Mouse (Mus musculus): ENCODE results near the gene Alox5ap. TPM values are rescaled to one million over a fixed set of nuclear protein-coding genes. Genes with fewer than 3 reads are reported as not detected.

Alox5ap gene
- polyA plus RNA-seq, 1 experiment, result 1,124 TPM

DNA sequence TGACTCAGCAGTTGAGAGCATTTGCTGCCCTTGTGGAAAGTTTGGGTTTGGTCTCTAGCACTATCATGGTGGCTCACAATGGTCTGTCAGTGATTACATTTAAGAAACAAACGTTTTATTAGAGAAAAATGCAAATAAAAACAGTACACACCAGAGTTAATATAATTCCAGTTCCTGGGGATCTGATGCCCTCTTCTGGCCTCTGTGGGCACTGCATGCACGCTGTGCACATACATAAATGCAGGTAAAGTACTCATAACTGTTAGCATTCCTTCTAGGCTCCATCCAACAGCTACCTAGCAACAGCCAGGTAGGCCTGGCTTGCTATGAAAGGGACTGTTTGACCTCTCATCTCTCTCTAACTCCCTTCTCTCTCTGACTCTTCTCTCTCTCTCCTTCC is 32.9 kb downstream of the Alox5ap start:
- no peak overlapping the region for H3K27ac ChIP-seq (ENCODE audit: insufficient read depth, low read depth, low read length)
- H3K4me3 ChIP-seq (ENCODE audit: insufficient read depth, low read length), result no peak overlapping the region
- TF ChIP-seq POLR2A (IDR thresholded peaks at IDR 0.05; ENCODE audit: borderline replicate concordance, low read depth, low read length), result no peak
- TF ChIP-seq CTCF (IDR thresholded peaks at IDR 0.05; ENCODE audit: low read depth, low read length), result 0 out of 2 replicates have a peak, but pooled peaks have one; percentile 14
- H3K4me1 ChIP-seq (ENCODE audit: control insufficient read depth, insufficient read depth, low read length), result no peaks in the 10 kb centered on the region

DNA sequence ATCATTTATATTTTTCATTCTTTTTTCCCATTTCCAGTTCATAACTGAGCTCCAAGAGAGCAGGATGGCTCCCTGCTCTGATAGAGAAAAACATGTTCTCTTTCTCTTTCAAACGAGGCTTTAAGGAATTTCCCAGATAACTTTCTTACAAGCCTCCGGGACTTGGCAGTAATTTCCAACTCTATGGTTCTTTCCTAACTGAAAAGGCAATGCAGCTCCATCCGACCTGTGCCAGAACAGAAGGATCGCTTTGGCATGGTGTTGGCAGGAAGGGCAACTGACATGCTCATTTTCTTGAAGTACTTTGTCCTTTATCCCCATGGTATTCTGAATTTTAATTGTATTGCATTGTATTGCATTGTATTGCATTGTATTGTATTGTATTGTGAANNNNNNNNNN is 33.7 kb downstream of the Alox5ap start:
- no peak for TF ChIP-seq POLR2A (IDR thresholded peaks at IDR 0.05; ENCODE audit: borderline replicate concordance, low read depth, low read length)
- no peak for TF ChIP-seq CTCF (IDR thresholded peaks at IDR 0.05; ENCODE audit: low read depth, low read length)

DNA sequence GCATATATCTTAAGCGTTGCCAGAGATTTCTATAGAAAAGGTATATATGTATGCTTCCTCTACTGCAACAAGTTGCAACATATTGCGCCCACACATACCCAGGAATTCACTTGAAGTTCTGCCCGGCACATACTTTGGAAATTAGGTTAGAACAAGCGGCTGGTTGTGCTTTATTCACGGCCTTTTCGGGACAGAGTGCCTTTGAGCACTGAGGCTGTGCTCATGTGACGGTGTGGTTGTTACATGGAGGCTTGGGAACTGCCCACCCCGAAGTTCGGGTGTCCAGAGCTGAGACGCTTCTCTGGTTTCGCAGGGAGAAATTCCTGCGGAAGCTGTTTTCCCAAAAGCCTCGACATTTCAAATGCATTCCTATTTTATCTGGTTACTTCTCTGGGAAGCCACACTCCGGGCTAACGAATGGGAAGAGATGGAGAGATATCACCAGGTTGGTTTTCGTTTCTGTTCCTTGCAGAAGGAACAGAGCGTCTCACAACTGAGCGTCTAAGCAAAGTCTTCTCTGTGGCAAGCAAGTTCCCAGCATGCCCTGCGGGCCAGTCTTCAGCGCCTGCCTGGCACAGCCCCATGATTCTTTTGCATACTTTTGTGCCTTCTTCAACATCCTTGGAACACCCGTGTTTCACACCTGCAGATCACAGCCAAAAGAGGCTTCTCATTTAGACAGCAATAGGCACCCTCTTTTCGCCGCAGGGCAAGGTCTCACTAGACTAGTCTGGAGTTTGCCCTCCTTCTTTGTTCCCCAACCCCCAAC is 48.5 kb downstream of the Alox5ap start:
- Histone ChIP-seq H3K4me1 (ENCODE audit: control insufficient read depth, insufficient read depth, low read length) (no peaks in the 10 kb centered on the region), H3K4me3 (ENCODE audit: insufficient read depth, low read length) (no peak overlapping the region), H3K27ac (ENCODE audit: insufficient read depth, low read depth, low read length) (no peak overlapping the region)
- no peak for TF ChIP-seq POLR2A (IDR thresholded peaks at IDR 0.05; ENCODE audit: borderline replicate concordance, low read depth, low read length)
- no peak for TF ChIP-seq CTCF (IDR thresholded peaks at IDR 0.05; ENCODE audit: low read depth, low read length)

More for the DNA sequence above, 33.7 kb downstream of the Alox5ap start:
- H3K4me1 ChIP-seq (ENCODE audit: control insufficient read depth, insufficient read depth, low read length), result no peaks in the 10 kb centered on the region
- H3K4me3 ChIP-seq (ENCODE audit: insufficient read depth, low read length), result no peak overlapping the region
- H3K27ac ChIP-seq (ENCODE audit: insufficient read depth, low read depth, low read length), result no peak overlapping the region

DNA sequence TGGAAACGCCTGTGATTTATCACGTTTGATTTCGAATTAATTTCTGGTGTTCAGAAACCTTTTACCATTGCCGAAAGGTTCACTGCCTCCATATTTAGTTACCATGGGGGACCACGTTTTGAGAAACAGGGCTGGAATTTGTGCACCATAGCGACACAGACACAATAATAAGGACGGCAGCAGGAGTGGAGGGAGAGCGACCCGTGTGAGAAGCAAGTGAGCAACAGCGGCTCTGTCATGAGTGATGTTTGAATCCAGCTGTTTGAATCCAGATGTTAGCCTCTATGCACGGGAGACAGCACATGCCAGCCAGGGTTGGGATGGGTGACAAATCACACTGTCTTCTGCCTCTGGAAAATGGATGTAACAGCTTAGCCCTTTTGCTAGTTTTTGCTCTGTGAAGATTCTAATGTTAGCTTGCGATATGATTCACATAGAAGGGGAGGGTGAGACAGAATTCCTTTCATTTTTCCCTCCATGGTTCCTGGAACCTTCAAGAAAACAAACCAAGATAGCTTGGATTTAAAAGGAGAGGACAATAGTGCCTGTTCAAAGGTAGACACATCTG is 50.0 kb downstream of the Alox5ap start:
- no peak overlapping the region for H3K4me3 ChIP-seq (ENCODE audit: insufficient read depth, low read length)
- no peaks in the 10 kb centered on the region for H3K4me1 ChIP-seq (ENCODE audit: control insufficient read depth, insufficient read depth, low read length)
- no peak for TF ChIP-seq POLR2A (IDR thresholded peaks at IDR 0.05; ENCODE audit: borderline replicate concordance, low read depth, low read length)
- no peak overlapping the region for H3K27ac ChIP-seq (ENCODE audit: insufficient read depth, low read depth, low read length)

DNA sequence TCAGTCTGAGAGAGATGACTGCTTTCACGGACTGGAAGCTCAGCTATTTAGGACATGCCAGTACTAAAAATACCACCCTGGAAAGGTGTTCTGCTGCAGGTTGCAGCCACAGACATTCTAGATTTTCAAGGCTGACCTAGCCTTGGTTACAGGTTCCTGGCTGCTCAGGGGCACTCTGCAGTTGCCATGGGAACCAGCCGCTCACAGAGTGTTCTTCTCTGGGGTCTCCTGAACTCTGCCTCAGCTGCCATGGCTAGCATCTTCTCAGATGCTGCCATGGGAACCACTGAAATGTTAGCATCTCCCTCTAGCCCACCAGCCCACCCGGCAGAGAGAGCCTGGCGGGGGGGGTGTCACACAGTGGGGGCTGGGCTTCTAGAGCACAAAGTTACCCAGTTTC is 52.4 kb downstream of the Alox5ap start:
- Histone ChIP-seq H3K27ac (ENCODE audit: insufficient read depth, low read depth, low read length) (no peak overlapping the region), H3K4me1 (ENCODE audit: control insufficient read depth, insufficient read depth, low read length) (peaks cover 2% of the 10 kb centered on the region; the same call in 1 of the 2 replicates), H3K4me3 (ENCODE audit: insufficient read depth, low read length) (no peak overlapping the region)
- TF ChIP-seq CTCF (IDR thresholded peaks at IDR 0.05; ENCODE audit: low read depth, low read length), result no peak

DNA sequence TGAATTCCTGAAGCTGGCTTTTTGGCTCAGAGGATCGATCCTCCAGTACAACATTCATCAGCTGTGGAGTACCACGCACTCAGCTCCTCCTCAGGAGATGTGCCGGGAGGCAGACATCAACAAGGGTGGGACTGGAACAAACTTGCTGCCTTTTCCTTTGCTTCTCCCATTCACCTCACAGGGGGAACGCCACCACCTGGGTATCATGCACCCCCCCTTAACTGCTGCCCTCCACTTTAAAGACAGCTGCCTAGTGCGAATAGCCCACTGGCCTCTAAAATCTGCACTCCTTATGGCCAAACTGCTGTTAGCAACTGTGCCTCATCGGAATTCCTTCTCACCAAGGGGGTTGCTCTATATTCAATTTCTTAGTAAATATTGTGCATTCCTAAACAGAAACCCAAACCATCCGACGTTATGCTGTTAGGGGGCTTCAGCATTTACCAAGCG is 55.3 kb downstream of the Alox5ap start:
- H3K27ac ChIP-seq (ENCODE audit: insufficient read depth, low read depth, low read length), result no peak overlapping the region
- H3K4me1 ChIP-seq (ENCODE audit: control insufficient read depth, insufficient read depth, low read length), result peaks cover 2% of the 10 kb centered on the region; the same call in 1 of the 2 replicates
- TF ChIP-seq POLR2A (IDR thresholded peaks at IDR 0.05; ENCODE audit: borderline replicate concordance, low read depth, low read length) (no peak), CTCF (IDR thresholded peaks at IDR 0.05; ENCODE audit: low read depth, low read length) (no peak)
- H3K4me3 ChIP-seq (ENCODE audit: insufficient read depth, low read length), result no peak overlapping the region

DNA sequence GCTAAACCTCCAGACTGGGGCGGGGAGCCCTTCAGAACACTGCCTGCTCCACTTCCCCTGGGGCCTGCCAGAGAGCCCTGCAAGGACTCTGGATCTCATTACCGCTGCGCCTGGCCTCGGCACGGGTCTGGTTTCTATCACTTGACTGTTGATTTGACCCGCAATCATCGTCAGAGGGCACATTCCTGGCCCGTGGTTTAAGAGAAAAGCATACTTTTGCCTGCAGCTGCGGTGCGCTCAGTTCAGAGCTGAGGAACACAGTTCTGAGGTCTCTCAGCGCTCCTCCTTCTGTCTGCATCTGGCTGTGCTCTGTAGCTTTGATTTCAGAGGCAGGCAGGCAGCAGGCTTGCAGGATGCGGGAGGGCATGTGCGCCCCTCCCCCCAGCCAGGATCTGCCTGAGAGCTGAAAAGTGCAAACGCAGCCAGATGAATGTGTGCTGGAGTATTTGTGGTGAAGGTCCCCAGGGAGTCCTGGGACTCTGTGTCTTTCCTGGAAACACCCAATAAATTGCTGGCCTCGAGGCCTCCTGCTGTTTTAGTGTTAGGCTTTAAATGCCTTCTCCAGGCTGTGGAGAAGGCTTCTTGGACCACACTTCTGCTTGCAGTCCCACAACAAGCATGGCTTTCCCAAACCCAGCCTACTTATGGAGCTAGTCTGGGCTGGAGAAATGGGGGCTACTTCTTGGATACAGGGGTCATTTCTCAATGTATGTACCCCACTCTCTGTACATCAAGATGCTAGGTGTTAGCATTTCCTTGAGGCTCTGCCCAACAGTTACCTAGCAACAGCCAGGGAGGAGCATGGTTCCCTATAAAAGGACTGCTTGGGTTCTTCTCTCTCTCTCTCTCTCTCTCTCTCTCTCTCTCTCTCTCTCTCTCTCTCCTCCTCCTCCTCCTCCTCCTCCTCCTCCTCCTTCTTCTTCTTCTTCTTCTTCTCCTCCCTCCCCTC is 56.2 kb downstream of the Alox5ap start:
- peaks cover 2% of the 10 kb centered on the region; the same call in 1 of the 2 replicates for H3K4me1 ChIP-seq (ENCODE audit: control insufficient read depth, insufficient read depth, low read length)
- H3K4me3 ChIP-seq (ENCODE audit: insufficient read depth, low read length), result no peak overlapping the region
- no peak overlapping the region for H3K27ac ChIP-seq (ENCODE audit: insufficient read depth, low read depth, low read length)
- TF ChIP-seq CTCF (IDR thresholded peaks at IDR 0.05; ENCODE audit: low read depth, low read length) (no peak), POLR2A (IDR thresholded peaks at IDR 0.05; ENCODE audit: borderline replicate concordance, low read depth, low read length) (no peak)

DNA sequence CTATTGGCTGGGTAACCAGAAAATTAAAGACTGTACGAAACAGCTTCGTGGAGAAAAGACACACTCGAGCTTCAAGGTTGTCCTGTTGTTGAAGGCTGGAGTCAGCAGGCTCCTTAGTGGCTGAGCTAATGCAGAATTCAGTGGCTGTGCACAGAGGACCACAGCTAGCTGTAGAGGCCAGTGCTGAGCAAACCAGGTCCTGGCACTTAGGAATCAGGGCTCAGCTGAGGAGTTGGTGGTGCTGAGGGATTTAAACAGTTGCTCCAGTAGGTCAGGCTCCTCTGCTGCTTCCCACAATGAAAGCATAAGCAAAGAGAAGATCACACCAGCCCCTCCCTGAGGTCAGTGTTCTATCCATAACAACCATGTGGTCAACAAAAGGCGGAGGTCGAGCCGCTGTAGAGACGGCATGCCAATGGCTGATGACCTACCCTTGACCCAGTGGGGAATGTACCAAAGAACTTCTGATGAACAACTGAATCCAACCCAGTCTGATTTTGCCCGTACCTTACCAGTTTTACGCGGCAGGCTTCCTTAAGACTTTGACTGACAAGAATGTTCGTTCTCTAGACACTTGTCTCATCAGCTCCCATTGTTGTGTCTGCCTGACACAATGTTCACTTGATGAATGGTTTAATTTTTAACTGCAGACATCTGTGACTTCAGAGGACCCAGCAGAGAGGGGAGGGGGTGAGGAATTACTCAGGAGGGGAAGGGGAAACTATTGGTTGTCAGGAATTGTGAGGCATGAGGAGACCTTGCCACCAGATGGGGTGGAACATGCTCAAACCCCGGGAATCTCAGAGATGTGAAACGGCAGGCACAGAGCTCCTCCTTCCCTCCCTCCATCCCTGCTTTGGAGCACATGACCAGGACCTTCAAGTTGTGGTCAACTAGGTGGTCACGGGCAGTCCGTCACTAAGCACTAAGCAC is 57.6 kb downstream of the Alox5ap start:
- no peak overlapping the region for H3K27ac ChIP-seq (ENCODE audit: insufficient read depth, low read depth, low read length)
- TF ChIP-seq CTCF (IDR thresholded peaks at IDR 0.05; ENCODE audit: low read depth, low read length) (no peak), POLR2A (IDR thresholded peaks at IDR 0.05; ENCODE audit: borderline replicate concordance, low read depth, low read length) (no peak)
- H3K4me3 ChIP-seq (ENCODE audit: insufficient read depth, low read length), result no peak overlapping the region
- peaks cover 2% of the 10 kb centered on the region; the same call in 1 of the 2 replicates for H3K4me1 ChIP-seq (ENCODE audit: control insufficient read depth, insufficient read depth, low read length)
